Mouse (Mus musculus) midbrain, embryonic 15.5 days (tissue): ENCODE measurements around the gene Incenp. TPM values are rescaled to one million over a fixed set of nuclear protein-coding genes. Genes with fewer than 3 reads are reported as not detected.
"Not testable (repeated sequence)": the region's sequence is repeated elsewhere in the genome, so short reads cannot be mapped to it uniquely, and the experiment has no call there.

Experiments
- ATAC-seq: fragments of 200-750 bp; cut with Nextera tagmentation; replicated peaks from 2 replicates; pipeline ENCODE4 v1.8.0; 2017; ENCODE audit warnings: moderate TSS enrichment
- H3K27ac ChIP-seq: fragments of 300-500 bp; sonication (generic); 2 replicates; pipeline ENCODE4 v1.5.1; 2015; ENCODE audit warnings: mild to moderate bottlenecking, inconsistent platforms
- H3K27me3 ChIP-seq: fragments of 300-500 bp; sonication (generic); replicated peaks from 2 replicates; pipeline ENCODE4 v1.6.1; 2015; ENCODE audit warnings: inconsistent platforms
- H3K36me3 ChIP-seq: fragments of 300-500 bp; sonication (generic); replicated peaks from 2 replicates; pipeline ENCODE4 v1.6.1; 2015; ENCODE audit warnings: inconsistent platforms
- H3K4me1 ChIP-seq: fragments of 300-500 bp; sonication (generic); 2 replicates; pipeline ENCODE4 v1.6.1; 2015; ENCODE audit warnings: inconsistent platforms
- H3K4me2 ChIP-seq: fragments of 300-500 bp; sonication (generic); 2 replicates; pipeline ENCODE4 v1.6.1; 2015; ENCODE audit warnings: inconsistent platforms, mild to moderate bottlenecking, moderate library complexity
- H3K4me3 ChIP-seq: fragments of 300-500 bp; sonication (generic); 2 replicates; pipeline ENCODE4 v1.5.1; 2015; ENCODE audit warnings: mild to moderate bottlenecking, inconsistent platforms
- H3K9ac ChIP-seq: fragments of 300-500 bp; sonication (generic); 2 replicates; pipeline ENCODE4 v1.6.1; 2015; ENCODE audit warnings: mild to moderate bottlenecking, inconsistent platforms
- H3K9me3 ChIP-seq: fragments of 300-500 bp; sonication (generic); 2 replicates; pipeline ENCODE4 v1.6.1; 2016; ENCODE audit warnings: inconsistent platforms
- WGBS: fragments of 180-500 bp; shearing (Covaris S2); methylation state at CpG from one replicate; pipeline ENCODE4 v1.1.7; 2015; ENCODE audit warnings: mixed read lengths; 5-methylcytosine and 5-hydroxymethylcytosine counted together
- polyA plus RNA-seq: library from polyadenylated mRNA; unstranded; fragments of >200 nt; fragmentation: Nextera tagmentation; extraction: Ambion mirVana; gene quantifications from 2 replicates; pipeline ENCODE4 v1.2.1, GENCODE M21; 2015

Incenp gene
- polyA plus RNA-seq, 1 experiment from 2014 or later, result 29.6 TPM

DNA sequence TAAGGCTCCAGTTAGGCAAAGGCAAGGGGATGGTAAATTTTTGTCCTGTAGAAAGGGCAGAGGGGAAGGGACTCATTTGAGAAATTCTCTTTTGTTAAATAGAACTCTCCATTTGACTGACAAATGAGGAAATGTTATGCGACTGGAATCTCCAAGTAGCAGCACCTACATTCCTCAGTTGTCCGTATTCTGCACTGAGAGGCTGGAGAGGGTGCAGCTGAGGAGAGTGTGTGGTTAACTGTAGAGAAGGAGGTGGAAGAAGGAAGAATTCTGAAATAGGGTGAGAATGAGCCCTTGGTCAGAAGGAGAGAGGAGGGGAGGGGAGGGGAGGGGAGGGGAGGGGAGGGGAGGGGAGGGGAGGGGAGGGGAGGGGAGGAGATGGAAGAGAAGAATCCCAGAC is 34.6 kb upstream of the Incenp start:
- WGBS, result 76% methylated on average over 2 of the region's 2 CpGs
- Histone ChIP-seq H3K4me3 (no peak overlapping the region), H3K4me2 (no peak overlapping the region), H3K9ac (no peak overlapping the region), H3K27ac (no peak overlapping the region), H3K36me3 (no peaks in the 10 kb centered on the region), H3K27me3 (no peaks in the 10 kb centered on the region), H3K9me3 (no peaks in the 10 kb centered on the region), H3K4me1 (no peaks in the 10 kb centered on the region)
- ATAC-seq, result no peak

DNA sequence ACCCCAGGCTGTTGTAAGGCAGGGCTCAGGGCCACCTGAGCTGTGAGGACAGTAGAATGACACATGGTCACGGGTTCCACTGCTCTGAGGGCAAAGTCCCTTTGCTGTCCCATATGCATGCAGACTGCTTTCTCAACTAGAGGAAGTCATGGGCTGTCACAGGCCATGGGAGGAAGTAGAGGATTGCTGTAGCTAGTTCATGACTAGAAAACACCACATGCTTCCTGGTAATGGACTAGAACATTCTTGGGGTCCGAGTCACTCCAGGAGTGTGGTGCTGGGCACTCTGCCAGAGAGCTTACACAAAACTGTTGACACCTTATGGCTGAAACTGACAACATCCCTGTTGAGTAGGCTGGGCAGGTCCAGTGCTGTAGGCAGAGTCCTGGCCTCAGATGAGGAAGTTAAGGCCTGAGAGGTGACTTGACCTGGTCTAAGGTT is 31.8 kb upstream of the Incenp start:
- H3K9me3 ChIP-seq, H3K4me2 ChIP-seq, H3K4me1 ChIP-seq, ATAC-seq, H3K36me3 ChIP-seq, H3K27me3 ChIP-seq, H3K4me3 ChIP-seq, H3K9ac ChIP-seq, H3K27ac ChIP-seq: not testable (repeated sequence)
- 78% methylated on average over 2 of the region's 2 CpGs for WGBS

DNA sequence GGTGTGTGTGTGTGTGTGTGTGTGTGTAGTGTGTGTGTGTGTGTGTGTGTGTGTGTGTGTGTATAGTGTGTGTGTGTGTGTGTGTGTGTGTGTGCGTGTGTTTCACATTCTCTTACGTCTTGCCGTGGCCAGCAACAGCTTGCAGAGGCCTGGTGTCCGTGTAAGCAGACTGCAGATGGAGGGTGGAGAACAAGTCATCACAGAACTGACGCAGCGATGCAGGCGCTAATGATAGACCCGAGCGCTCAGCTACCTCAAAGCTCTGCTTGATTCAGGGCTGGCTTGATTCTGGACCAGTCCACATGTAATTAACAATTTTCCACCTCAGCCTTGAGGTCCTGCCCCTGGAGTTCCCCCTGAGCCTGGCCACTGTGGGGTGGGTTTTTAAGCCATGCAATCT is 28.7 kb upstream of the Incenp start:
- 79% methylated on average over 9 of the region's 9 CpGs for WGBS

DNA sequence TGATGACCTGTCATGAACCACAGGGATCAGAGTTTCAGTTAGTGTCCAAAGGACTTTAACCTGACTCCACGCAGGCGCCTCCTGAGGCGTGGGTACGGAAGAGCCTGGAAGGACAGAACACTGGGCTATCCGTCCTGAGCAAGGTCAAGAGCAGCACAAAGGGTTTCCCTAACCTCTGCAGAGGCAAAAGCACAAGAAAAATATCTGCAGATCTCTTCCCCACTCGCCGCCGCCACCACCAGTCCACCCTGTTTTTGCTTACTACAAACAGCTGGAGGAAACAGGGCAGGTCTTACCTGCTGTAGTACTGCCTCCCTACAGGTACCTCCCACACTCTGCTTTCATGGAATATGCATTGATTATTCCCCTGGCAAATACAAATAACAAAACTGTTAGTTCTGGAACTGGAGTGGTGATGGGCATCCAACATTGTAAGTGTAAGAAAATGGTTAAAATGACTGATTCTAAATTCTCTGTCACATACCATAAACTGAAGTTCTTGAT is 25.5 kb upstream of the Incenp start:
- Histone ChIP-seq H3K9me3 (no peaks in the 10 kb centered on the region), H3K27me3 (no peaks in the 10 kb centered on the region), H3K4me2 (no peak overlapping the region), H3K9ac (no peak overlapping the region), H3K36me3 (no peaks in the 10 kb centered on the region), H3K4me3 (no peak overlapping the region), H3K27ac (no peak overlapping the region), H3K4me1 (peaks cover 14% of the 10 kb centered on the region)
- no peak for ATAC-seq
- 80% methylated on average over 8 of the region's 8 CpGs for WGBS

More for the DNA sequence above, 28.7 kb upstream of the Incenp start:
- Histone ChIP-seq H3K4me1 (no peaks in the 10 kb centered on the region), H3K36me3 (no peaks in the 10 kb centered on the region), H3K4me3 (no peak overlapping the region), H3K9me3 (no peaks in the 10 kb centered on the region), H3K9ac (no peak overlapping the region), H3K27ac (no peak overlapping the region), H3K27me3 (no peaks in the 10 kb centered on the region), H3K4me2 (no peak overlapping the region)
- no peak for ATAC-seq

DNA sequence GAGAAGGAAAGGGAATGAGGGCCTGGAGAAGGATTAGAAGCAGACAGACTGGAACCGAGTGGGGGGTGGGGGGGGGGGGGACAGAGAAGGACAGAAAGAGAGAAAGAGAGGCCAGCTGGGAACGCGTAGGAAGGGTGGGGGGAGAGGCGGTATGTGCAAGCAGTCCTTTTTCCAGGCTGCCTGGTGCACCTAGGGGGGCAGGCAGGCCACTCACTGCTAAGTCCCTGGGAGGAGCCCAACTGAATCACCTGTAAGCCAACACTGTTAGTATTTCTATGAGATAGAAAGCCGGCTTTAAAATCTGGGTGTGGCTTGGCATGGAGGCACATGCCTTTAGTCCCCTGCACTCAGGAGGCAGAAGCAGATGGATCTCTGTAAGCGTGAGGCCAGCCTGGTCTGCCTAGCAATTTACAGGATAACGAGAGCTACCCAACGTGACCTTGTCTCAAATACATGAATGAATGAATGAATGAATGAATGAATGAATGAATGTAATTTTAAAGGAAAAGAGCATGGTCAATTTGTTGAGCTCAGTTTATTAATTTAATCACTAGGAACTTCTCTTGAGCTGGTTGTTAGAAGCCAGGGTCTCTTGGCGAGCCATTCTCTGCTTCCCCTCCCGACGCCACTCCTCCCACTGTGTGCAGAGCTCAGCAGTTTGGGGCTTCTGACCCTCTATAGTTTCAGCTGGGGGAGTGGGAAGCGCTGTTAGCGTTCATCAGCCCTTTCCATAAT is 24.9 kb upstream of the Incenp start:
- 62% methylated on average over 11 of the region's 13 CpGs for WGBS

DNA sequence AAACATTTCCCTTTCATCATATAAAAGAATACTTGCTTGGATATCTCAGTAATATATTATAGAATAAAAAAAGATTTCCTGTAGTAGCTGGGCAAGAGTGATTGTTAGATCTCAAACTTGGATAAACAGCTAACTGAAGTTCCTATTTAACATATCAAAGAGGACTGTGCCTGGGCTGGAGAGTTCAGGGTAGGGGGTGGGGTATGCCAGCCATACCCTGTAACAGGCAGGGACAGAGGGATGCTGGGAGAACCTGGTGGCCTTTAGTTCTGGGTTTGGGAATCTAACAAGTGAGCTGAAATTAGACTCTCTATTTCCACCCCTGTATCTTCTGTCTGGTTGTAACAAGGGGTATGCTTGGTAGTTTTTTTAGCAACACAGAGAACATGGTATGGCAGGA is 23.7 kb upstream of the Incenp start:
- Histone ChIP-seq H3K9me3 (no peaks in the 10 kb centered on the region), H3K27ac (no peak overlapping the region), H3K4me3 (no peak overlapping the region), H3K27me3 (no peaks in the 10 kb centered on the region), H3K36me3 (no peaks in the 10 kb centered on the region), H3K4me1 (peaks cover 14% of the 10 kb centered on the region), H3K4me2 (no peak overlapping the region), H3K9ac (no peak overlapping the region)
- ATAC-seq, result no peak

More for the DNA sequence above, 24.9 kb upstream of the Incenp start:
- no peaks in the 10 kb centered on the region for H3K9me3 ChIP-seq
- no peak overlapping the region for H3K4me2 ChIP-seq
- no peak overlapping the region for H3K4me3 ChIP-seq
- no peaks in the 10 kb centered on the region for H3K36me3 ChIP-seq
- peaks cover 14% of the 10 kb centered on the region for H3K4me1 ChIP-seq
- H3K9ac ChIP-seq, result no peak overlapping the region
- H3K27me3 ChIP-seq, result no peaks in the 10 kb centered on the region
- no peak for ATAC-seq
- no peak overlapping the region for H3K27ac ChIP-seq

DNA sequence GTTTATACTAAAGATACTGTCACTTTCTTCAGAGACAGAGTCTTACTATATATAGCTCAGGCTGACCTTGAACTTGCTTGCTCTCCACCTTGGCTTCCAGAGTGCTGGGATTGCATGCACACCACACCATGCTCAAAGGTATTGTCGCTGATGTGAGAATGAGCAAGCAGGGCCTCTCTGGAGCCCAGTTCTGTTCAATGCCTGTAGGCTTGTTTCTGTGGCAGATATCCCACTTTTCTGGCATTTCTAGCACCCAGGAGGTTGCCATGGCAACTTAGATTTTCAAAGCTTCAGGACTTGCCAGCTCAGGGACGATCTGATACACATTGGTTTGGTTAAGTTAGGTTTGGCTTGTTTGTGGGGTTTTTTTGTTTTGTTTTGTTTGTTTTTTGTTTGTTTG is 22.9 kb upstream of the Incenp start:
- Histone ChIP-seq H3K27ac (peak overlapping the region; percentile 45; the same call in 1 of the 2 replicates), H3K9me3 (no peaks in the 10 kb centered on the region), H3K36me3 (no peaks in the 10 kb centered on the region), H3K9ac (no peak overlapping the region), H3K27me3 (no peaks in the 10 kb centered on the region), H3K4me2 (no peak overlapping the region), H3K4me1 (peaks cover 14% of the 10 kb centered on the region), H3K4me3 (no peak overlapping the region)
- 14% methylated on average over 2 of the region's 2 CpGs for WGBS
- peak; percentile 89 for ATAC-seq

DNA sequence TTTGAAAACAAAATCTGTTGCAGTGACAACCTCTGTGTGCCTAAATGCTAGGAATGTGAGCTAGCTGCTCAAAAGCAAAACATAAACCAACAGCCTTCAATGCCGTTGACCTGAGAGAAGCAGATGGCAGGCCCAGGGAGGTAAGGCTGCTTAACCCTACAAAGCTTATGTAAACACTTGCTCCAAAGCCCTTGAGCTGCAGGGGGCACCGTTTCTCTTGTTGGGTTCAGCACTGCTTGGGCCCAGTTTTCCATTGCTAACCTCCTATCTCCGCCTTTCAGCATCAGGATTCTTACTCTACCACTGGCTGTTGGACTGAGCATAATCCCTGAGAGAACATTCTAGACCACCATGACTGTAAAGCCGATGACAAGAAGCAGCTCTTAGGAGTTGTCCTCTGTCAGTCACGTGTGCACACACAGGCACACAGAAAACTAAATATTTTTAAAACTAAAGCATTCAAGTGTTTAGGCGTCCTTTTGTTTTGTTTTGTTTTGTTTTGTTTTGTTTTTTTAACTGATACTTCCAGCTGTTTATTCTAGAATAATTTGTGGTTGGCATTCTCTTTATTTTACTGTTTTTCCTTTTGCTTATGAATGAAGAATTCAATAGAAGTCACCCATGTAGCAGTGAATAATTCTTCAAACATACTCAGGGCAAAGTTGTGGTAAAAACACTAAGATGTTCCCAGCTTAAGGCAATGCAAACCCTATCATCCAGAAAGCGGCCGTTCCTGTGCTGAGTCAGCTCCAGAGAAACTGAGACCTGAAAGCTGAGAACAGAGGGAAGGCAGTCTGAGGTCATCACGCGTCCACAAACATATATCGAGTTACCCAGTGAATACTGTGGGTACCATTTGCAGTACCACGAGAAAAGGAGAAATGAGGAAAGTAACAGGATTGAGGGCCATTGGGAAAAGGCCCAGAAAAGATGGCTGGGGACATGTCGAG is 21.8 kb upstream of the Incenp start:
- ATAC-seq, result no peak
- no peak overlapping the region for H3K9ac ChIP-seq
- no peaks in the 10 kb centered on the region for H3K36me3 ChIP-seq
- no peak overlapping the region for H3K4me3 ChIP-seq
- H3K4me2 ChIP-seq, result no peak overlapping the region
- no peaks in the 10 kb centered on the region for H3K9me3 ChIP-seq
- 64% methylated on average over 13 of the region's 13 CpGs for WGBS
- H3K4me1 ChIP-seq, result peaks cover 14% of the 10 kb centered on the region
- no peak overlapping the region for H3K27ac ChIP-seq
- no peaks in the 10 kb centered on the region for H3K27me3 ChIP-seq

DNA sequence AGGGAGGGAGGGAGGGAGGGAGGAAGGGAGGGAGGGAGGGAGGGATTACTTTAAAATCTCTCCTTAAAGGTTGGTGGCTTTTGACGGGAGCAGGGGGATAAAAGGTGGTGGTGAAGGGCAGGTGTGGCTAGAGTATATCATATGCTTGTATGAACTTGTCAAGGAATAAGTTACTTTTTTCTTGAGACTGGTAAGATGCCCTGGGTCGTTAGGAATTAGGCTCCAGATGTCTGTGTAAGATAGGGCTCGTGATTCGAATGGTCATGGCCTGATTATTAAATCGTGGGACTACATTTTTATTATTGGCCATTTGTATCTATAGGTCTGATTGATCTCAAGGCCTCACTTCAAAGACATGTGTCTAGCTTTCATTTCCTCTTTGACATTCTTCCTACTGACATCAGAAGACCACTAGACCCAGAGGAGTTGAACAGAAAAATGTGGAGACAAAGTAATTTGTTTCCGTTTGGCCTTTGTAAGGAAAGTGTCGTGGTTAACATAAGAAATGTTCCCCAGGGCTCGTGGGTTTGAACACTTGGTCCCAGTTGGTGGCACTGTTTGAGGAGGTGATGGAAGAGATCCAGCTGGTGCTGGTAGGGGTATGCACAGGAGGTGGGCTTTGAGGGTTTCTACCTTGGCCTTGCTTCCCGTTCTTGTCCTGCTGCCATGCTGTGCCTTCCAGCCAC is 19.0 kb upstream of the Incenp start:
- no peak for ATAC-seq
- H3K9ac ChIP-seq, result no peak overlapping the region
- H3K4me1 ChIP-seq, result peaks cover 14% of the 10 kb centered on the region
- no peaks in the 10 kb centered on the region for H3K9me3 ChIP-seq
- no peak overlapping the region for H3K4me2 ChIP-seq
- H3K27me3 ChIP-seq, result no peaks in the 10 kb centered on the region
- no peak overlapping the region for H3K27ac ChIP-seq
- H3K4me3 ChIP-seq, result no peak overlapping the region
- no peaks in the 10 kb centered on the region for H3K36me3 ChIP-seq
- 56% methylated on average over 9 of the region's 9 CpGs for WGBS

DNA sequence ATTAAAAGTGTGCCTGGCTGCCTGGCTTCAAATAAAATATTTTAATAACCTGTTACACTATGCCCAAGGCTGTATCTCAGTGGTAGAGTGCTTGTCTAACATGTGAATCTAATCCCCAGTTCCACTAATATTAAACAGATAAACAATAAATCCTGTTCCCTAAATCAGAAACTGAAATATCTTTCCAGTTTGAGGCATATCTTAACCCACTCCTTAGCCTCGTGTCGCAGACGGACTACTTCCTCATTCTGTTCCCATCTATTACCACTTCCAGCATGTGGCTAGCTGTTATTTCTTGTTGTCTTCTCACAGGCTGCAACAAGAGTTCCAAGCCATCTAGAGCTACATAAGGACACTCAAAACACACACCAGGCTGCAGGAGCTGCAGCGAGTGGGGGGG is 18.4 kb upstream of the Incenp start:
- WGBS, result 88% methylated on average over 3 of the region's 4 CpGs
- ATAC-seq, result no peak
- no peaks in the 10 kb centered on the region for H3K36me3 ChIP-seq

DNA sequence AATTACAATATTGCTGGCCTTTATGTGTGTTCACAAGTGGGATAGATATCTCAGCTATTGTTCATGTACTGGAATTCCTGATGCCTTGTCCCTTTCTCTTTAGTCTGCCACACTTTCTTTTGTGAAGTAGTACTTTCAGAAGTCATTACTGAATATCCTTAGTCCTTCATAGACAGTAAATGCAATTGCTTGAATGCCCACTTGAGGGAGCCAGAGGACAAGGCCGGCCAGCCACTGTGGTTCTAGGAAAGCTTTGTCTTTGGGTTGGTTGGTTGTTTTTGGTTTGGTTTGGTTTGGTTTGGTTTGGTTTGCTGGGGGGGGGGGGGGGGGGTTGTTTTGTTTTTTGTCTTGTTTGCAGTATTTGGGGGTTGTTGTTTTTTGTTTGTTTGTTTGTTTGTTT is 16.6 kb upstream of the Incenp start:
- Histone ChIP-seq H3K9ac (no peak overlapping the region), H3K4me3 (no peak overlapping the region), H3K4me1 (peaks cover 2% of the 10 kb centered on the region; the same call in 1 of the 2 replicates), H3K27me3 (no peaks in the 10 kb centered on the region), H3K36me3 (no peaks in the 10 kb centered on the region), H3K9me3 (no peaks in the 10 kb centered on the region), H3K27ac (no peak overlapping the region), H3K4me2 (no peak overlapping the region)
- 0% methylated on average over 1 of the region's 1 CpGs for WGBS
- ATAC-seq, result no peak

More for the DNA sequence above, 18.4 kb upstream of the Incenp start:
- H3K27me3 ChIP-seq, result no peaks in the 10 kb centered on the region
- H3K4me3 ChIP-seq, result no peak overlapping the region
- no peak overlapping the region for H3K9ac ChIP-seq
- no peak overlapping the region for H3K4me2 ChIP-seq
- H3K27ac ChIP-seq, result no peak overlapping the region
- H3K4me1 ChIP-seq, result peaks cover 13% of the 10 kb centered on the region
- no peaks in the 10 kb centered on the region for H3K9me3 ChIP-seq

DNA sequence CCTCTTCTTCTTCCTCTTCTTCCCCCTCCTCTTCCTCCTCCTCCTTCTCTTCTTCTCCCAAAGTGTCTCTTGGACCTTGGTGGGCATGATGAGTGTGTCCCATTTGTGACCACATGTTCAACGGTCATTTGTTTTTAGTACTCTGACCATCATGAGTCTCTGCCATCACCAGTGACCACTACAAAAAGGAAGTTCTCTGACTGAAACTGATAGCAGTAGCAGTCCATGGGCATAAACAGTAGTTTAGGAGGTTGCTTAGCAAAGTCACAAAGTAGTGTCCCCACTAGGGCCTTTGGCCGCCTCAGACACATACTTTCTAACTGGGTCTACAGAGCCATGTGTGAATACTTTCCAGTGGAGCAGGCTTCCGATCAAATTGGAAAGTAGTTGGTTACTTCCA is 15.0 kb upstream of the Incenp start:
- Histone ChIP-seq H3K27me3 (no peaks in the 10 kb centered on the region), H3K36me3 (no peaks in the 10 kb centered on the region), H3K4me3 (no peak overlapping the region), H3K4me2 (no peak overlapping the region), H3K9ac (no peak overlapping the region), H3K4me1 (no peaks in the 10 kb centered on the region), H3K9me3 (no peaks in the 10 kb centered on the region), H3K27ac (no peak overlapping the region)
- no peak for ATAC-seq
- 93% methylated on average over 3 of the region's 3 CpGs for WGBS
